Mouse (Mus musculus) megakaryocyte-erythroid progenitor cell, adult 5-6 weeks (primary cell): ENCODE results near the gene Cnst. TPM values are rescaled to one million over a fixed set of nuclear protein-coding genes. Genes with fewer than 3 reads are reported as not detected.

Experiments
- total RNA-seq, 2 experiments: library from RNA; stranded (forward) in 1 of 2; stranded (reverse) in 1 of 2; fragments of 200-1000, 215-1000 nt in 1 of 2; fragments of >200 nt in 1 of 2; fragmentation: Nextera tagmentation in 1 of 2; gene quantifications; 2 replicates each; pipeline ENCODE4 v1.2.3; 2014 to 2017

Gene Cnst
- total RNA-seq, 2 experiments from 2014 or later: 18.4 to 21.0 TPM

Other genes starting within 250 kb of the Cnst start
- gene Smyd3, start 28.3 kb upstream of the Cnst start, total RNA-seq (2014; fragmentation: Nextera tagmentation): 32.2 and 48.9 TPM in 2 replicates
- gene Smyd3, start 28.3 kb upstream of the Cnst start, total RNA-seq (2017): 22.6 and 25.8 TPM in 2 replicates
- 30.4 and 44.8 TPM in 2 replicates for gene Tfb2m, start 103 bp upstream of the Cnst start, total RNA-seq (2014; fragmentation: Nextera tagmentation)
- 57.7 and 77.9 TPM in 2 replicates for gene Tfb2m, start 103 bp upstream of the Cnst start, total RNA-seq (2017)
- gene Sccpdh, start 121.8 kb downstream of the Cnst start, total RNA-seq (2014; fragmentation: Nextera tagmentation): 1.4 and 5.1 TPM in 2 replicates
- 13.2 and 26.4 TPM in 2 replicates for gene Sccpdh, start 121.8 kb downstream of the Cnst start, total RNA-seq (2017)
- gene Kif28, start 198.9 kb downstream of the Cnst start, total RNA-seq (2014; fragmentation: Nextera tagmentation): not detected in 2 replicates
- not detected in 2 replicates for gene Kif28, start 198.9 kb downstream of the Cnst start, total RNA-seq (2017)